Mouse (Mus musculus) neural tube, embryonic 14.5 days (tissue): ENCODE measurements around the gene D430042O09Rik. TPM values are rescaled to one million over a fixed set of nuclear protein-coding genes. Genes with fewer than 3 reads are reported as not detected.

ENCODE experiments used
- ATAC-seq: fragments of 200-750 bp; cut with Nextera tagmentation; 2 replicates; pipeline ENCODE4 v1.8.0; 2017; ENCODE audit warnings: low read depth, mild to moderate bottlenecking, moderate TSS enrichment, moderate library complexity
- H3K27ac ChIP-seq: fragments of 300-500 bp; sonication (generic); 2 replicates; pipeline ENCODE4 v1.5.1; 2014; ENCODE audit warnings: low read depth, mild to moderate bottlenecking, control low read depth, low read length, moderate library complexity, mixed read lengths
- H3K27me3 ChIP-seq: fragments of 300-500 bp; sonication (generic); 2 replicates; pipeline ENCODE4 v1.6.1; 2014; ENCODE audit warnings: low read length; ENCODE audit not compliant: control insufficient read depth, insufficient read depth
- H3K36me3 ChIP-seq: fragments of 300-500 bp; sonication (generic); 2 replicates; pipeline ENCODE4 v1.6.1; 2014; ENCODE audit warnings: low read length, mixed read lengths; ENCODE audit not compliant: control insufficient read depth, insufficient read depth
- H3K4me1 ChIP-seq: fragments of 300-500 bp; sonication (generic); 2 replicates; pipeline ENCODE4 v1.6.1; 2014; ENCODE audit warnings: low read length; ENCODE audit not compliant: control insufficient read depth, insufficient read depth
- H3K4me2 ChIP-seq: fragments of 300-500 bp; sonication (generic); 2 replicates; pipeline ENCODE4 v1.6.1; 2014; ENCODE audit warnings: mild to moderate bottlenecking, low read depth, low read length, control low read depth
- H3K4me3 ChIP-seq: fragments of 300-500 bp; sonication (generic); 2 replicates; pipeline ENCODE4 v1.5.1; 2014; ENCODE audit warnings: low read depth, low read length, control low read depth, mixed read lengths
- H3K9ac ChIP-seq: fragments of 300-500 bp; sonication (generic); replicated peaks from 2 replicates; pipeline ENCODE4 v1.6.1; 2014; ENCODE audit warnings: low read depth, mild to moderate bottlenecking, control low read depth, low read length, mixed read lengths
- H3K9me3 ChIP-seq: fragments of 300-500 bp; sonication (generic); 2 replicates; pipeline ENCODE4 v1.6.1; 2016; ENCODE audit warnings: low read length; ENCODE audit not compliant: control insufficient read depth
- WGBS: fragments of 180-500 bp; shearing (Covaris S2); extraction: QIAGEN DNeasy Blood & Tissue Kit; methylation state at CpG from one replicate; pipeline ENCODE4 v1.1.7; 2014; 5-methylcytosine and 5-hydroxymethylcytosine counted together
- polyA plus RNA-seq: library from polyadenylated mRNA; unstranded; fragments of >200 nt; fragmentation: Nextera tagmentation; extraction: Ambion mirVana; gene quantifications from 2 replicates; pipeline ENCODE4 v1.2.1, GENCODE M21; 2014

The D430042O09Rik gene
- polyA plus RNA-seq, 1 experiment from 2014 or later = 6.8 TPM

GRCm38 (mm10) chr7:125887124-125887523 lies 179.4 kb downstream of the D430042O09Rik start:
- 63% methylated on average over 4 of the region's 4 CpGs for WGBS
- Histone ChIP-seq H3K4me3 (no peak overlapping the region), H3K27ac (no peak overlapping the region), H3K9ac (no peak overlapping the region), H3K9me3 (no peaks in the 10 kb centered on the region), H3K27me3 (no peaks in the 10 kb centered on the region), H3K4me2 (no peak overlapping the region), H3K36me3 (no peaks in the 10 kb centered on the region), H3K4me1 (no peaks in the 10 kb centered on the region)
- no peak for ATAC-seq

- no peak for ATAC-seq
These were observed 180.1 kb downstream of the D430042O09Rik start for GRCm38 (mm10) chr7:125887761-125888160.

GRCm38 (mm10) chr7:125888373-125888772 lies 180.7 kb downstream of the D430042O09Rik start:
- Histone ChIP-seq H3K9ac (no peak overlapping the region), H3K4me2 (no peak overlapping the region), H3K27me3 (no peaks in the 10 kb centered on the region), H3K27ac (no peak overlapping the region), H3K36me3 (no peaks in the 10 kb centered on the region), H3K4me1 (no peaks in the 10 kb centered on the region), H3K9me3 (no peaks in the 10 kb centered on the region), H3K4me3 (no peak overlapping the region)
- WGBS = 47% methylated on average over 12 of the region's 12 CpGs
- ATAC-seq = no peak

More at GRCm38 (mm10) chr7:125887761-125888160, 180.1 kb downstream of the D430042O09Rik start:
- Histone ChIP-seq H3K36me3 (no peaks in the 10 kb centered on the region), H3K9ac (no peak overlapping the region), H3K4me2 (no peak overlapping the region), H3K27ac (no peak overlapping the region), H3K9me3 (no peaks in the 10 kb centered on the region), H3K27me3 (no peaks in the 10 kb centered on the region), H3K4me3 (no peak overlapping the region), H3K4me1 (no peaks in the 10 kb centered on the region)
- 91% methylated on average over 5 of the region's 5 CpGs for WGBS

- H3K4me1 ChIP-seq = no peaks in the 10 kb centered on the region
- no peak overlapping the region for H3K4me2 ChIP-seq
- no peak for ATAC-seq
- no peaks in the 10 kb centered on the region for H3K27me3 ChIP-seq
- no peak overlapping the region for H3K27ac ChIP-seq
- no peak overlapping the region for H3K9ac ChIP-seq
- H3K9me3 ChIP-seq = no peaks in the 10 kb centered on the region
- no peaks in the 10 kb centered on the region for H3K36me3 ChIP-seq
- H3K4me3 ChIP-seq = no peak overlapping the region
- WGBS = 96% methylated on average over 5 of the region's 5 CpGs
These were observed 185.9 kb downstream of the D430042O09Rik start for GRCm38 (mm10) chr7:125893621-125894020.

GRCm38 (mm10) chr7:125897059-125897458 lies 189.4 kb downstream of the D430042O09Rik start:
- Histone ChIP-seq H3K4me1 (peaks cover 3% of the 10 kb centered on the region; the same call in 1 of the 2 replicates), H3K27ac (no peak overlapping the region), H3K36me3 (no peaks in the 10 kb centered on the region), H3K9ac (no peak overlapping the region), H3K9me3 (no peaks in the 10 kb centered on the region), H3K4me2 (no peak overlapping the region), H3K4me3 (no peak overlapping the region), H3K27me3 (no peaks in the 10 kb centered on the region)
- 85% methylated on average over 4 of the region's 4 CpGs for WGBS
- ATAC-seq = no peak

GRCm38 (mm10) chr7:125899036-125899435 lies 191.3 kb downstream of the D430042O09Rik start:
- H3K27ac ChIP-seq = no peak overlapping the region
- 50% methylated on average over 7 of the region's 7 CpGs for WGBS
- H3K4me1 ChIP-seq = peaks cover 3% of the 10 kb centered on the region; the same call in 1 of the 2 replicates
- no peak for ATAC-seq
- H3K36me3 ChIP-seq = no peaks in the 10 kb centered on the region
- H3K27me3 ChIP-seq = no peaks in the 10 kb centered on the region
- H3K9ac ChIP-seq = no peak overlapping the region
- H3K4me3 ChIP-seq = no peak overlapping the region
- H3K9me3 ChIP-seq = no peaks in the 10 kb centered on the region
- no peak overlapping the region for H3K4me2 ChIP-seq

- no peaks in the 10 kb centered on the region for H3K9me3 ChIP-seq
- no peaks in the 10 kb centered on the region for H3K27me3 ChIP-seq
- no peak for ATAC-seq
- no peak overlapping the region for H3K27ac ChIP-seq
- no peak overlapping the region for H3K4me3 ChIP-seq
- no peak overlapping the region for H3K4me2 ChIP-seq
- H3K4me1 ChIP-seq = peaks cover 3% of the 10 kb centered on the region; the same call in 1 of the 2 replicates
- H3K9ac ChIP-seq = no peak overlapping the region
- WGBS = 61% methylated on average over 2 of the region's 2 CpGs
- no peaks in the 10 kb centered on the region for H3K36me3 ChIP-seq
These were observed 192.2 kb downstream of the D430042O09Rik start for GRCm38 (mm10) chr7:125899916-125900315.

- Histone ChIP-seq H3K36me3 (no peaks in the 10 kb centered on the region), H3K27ac (no peak overlapping the region), H3K9ac (no peak overlapping the region), H3K9me3 (no peaks in the 10 kb centered on the region), H3K4me2 (no peak overlapping the region), H3K27me3 (no peaks in the 10 kb centered on the region), H3K4me1 (peaks cover 3% of the 10 kb centered on the region; the same call in 1 of the 2 replicates), H3K4me3 (no peak overlapping the region)
- no peak for ATAC-seq
- WGBS = 53% methylated on average over 13 of the region's 13 CpGs
These were observed 192.9 kb downstream of the D430042O09Rik start for GRCm38 (mm10) chr7:125900386-125901161.

GRCm38 (mm10) chr7:125920801-125921200 lies 213.1 kb downstream of the D430042O09Rik start:
- no peak overlapping the region for H3K9ac ChIP-seq
- no peaks in the 10 kb centered on the region for H3K27me3 ChIP-seq
- no peaks in the 10 kb centered on the region for H3K36me3 ChIP-seq
- no peak for ATAC-seq
- H3K4me1 ChIP-seq = no peaks in the 10 kb centered on the region
- H3K4me3 ChIP-seq = no peak overlapping the region
- no peak overlapping the region for H3K27ac ChIP-seq
- H3K4me2 ChIP-seq = no peak overlapping the region
- no peaks in the 10 kb centered on the region for H3K9me3 ChIP-seq
- WGBS = 75% methylated on average over 5 of the region's 5 CpGs
